Mouse (Mus musculus): ENCODE results near the gene Hist1h3i. TPM values are rescaled to one million over a fixed set of nuclear protein-coding genes. Genes with fewer than 3 reads are reported as not detected.
"Not testable (repeated sequence)": the region's sequence is repeated elsewhere in the genome, so short reads cannot be mapped to it uniquely, and the experiment has no call there.

The Hist1h3i gene
- polyA plus RNA-seq (2012; rRNA removed): 5.8 and 7.4 TPM in 2 replicates

DNA sequence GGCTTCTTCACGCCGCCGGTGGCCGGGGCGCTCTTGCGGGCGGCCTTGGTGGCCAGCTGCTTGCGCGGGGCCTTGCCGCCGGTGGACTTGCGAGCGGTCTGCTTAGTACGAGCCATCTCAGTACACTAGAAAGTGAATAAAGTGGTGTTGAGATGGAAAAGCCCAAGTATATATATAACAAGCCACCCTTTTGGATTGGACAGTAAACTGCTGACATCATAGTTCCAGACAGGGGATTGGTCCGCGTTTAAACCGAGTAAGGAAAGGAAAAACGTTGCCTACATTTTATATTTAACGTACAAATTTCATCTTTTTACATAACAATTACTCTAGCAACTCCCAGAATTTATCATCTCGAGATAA, at the start of gene Hist1h3i:
TSS of gene Hist1h3i (minus strand) at position 116 of the 363 bp plus-strand sequence.
- peak within 1 kb of the TSS; percentile 25; the same call in 1 of the 2 replicates for H3K27ac ChIP-seq (ENCODE audit: control insufficient read depth, insufficient read depth, low read depth, low read length)
- H3K4me1 ChIP-seq (ENCODE audit: control insufficient read depth, insufficient read depth, low read length): peaks cover 17% of the 10 kb centered on the region
- TF ChIP-seq POLR2A (IDR thresholded peaks at IDR 0.05; ENCODE audit: control insufficient read depth, low read depth, low read length) (no peak), CTCF (IDR thresholded peaks at IDR 0.05; ENCODE audit: control insufficient read depth, insufficient read depth, insufficient replicate concordance, low read depth, low read length) (no peak)
- H3K27me3 ChIP-seq (ENCODE audit: control insufficient read depth, insufficient read depth, low read length): peaks cover 2% of the 10 kb centered on the region; the same call in 1 of the 2 replicates
- peak within 1 kb of the TSS; percentile 36 for H3K4me3 ChIP-seq (ENCODE audit: control insufficient read depth, low read depth, low read length)
- no peaks in the 10 kb centered on the region for H3K36me3 ChIP-seq (ENCODE audit: control insufficient read depth, insufficient read depth, low read length)

DNA sequence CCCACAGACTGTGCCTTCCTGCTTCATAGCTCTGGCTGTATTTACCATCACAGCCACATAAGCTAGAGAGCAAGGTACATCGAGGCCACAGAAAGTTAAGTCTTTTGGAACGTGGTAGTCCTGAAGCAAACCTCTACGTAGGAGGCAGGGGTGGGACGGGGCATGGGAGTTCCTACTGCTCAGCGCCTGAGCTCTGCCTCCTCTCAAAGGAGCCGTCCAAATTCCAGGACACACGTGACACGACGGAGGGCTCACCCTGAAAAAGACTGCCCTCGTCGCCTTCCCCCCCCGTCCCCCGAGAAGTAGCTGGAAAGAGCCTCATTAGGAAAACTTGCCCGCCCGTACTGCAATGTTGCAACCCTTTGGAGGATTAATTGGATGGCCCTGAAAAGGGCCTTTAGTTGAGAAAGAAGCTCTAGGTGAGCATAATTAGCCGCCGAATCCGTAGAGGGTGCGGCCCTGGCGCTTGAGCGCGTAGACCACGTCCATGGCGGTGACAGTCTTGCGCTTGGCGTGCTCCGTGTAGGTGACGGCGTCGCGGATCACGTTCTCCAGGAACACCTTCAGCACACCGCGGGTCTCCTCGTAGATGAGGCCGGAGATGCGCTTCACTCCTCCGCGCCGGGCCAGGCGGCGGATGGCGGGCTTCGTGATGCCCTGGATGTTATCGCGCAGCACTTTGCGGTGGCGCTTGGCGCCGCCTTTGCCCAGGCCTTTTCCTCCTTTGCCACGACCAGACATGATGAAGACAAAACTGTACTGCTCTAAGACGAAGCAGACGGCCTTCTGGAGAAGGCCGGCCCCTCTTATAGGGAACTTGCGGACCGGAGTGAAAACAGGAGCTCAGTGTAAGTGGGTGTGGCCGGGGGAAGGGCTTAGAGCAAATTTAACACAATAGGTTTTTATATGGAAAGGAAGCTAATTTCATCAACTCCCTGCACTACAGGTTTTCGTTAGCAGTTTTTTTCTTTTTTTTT, 48.5 kb upstream of the Hist1h3i start, which contains the start of gene Hist1h4n:
TSS of gene Hist1h4n (minus strand) at position 779 of the 977 bp plus-strand sequence.
- not testable (repeated sequence) for H3K27ac ChIP-seq (ENCODE audit: control insufficient read depth, insufficient read depth, low read depth, low read length); H3K27me3 ChIP-seq (ENCODE audit: control insufficient read depth, insufficient read depth, low read length); H3K4me1 ChIP-seq (ENCODE audit: control insufficient read depth, insufficient read depth, low read length); H3K4me3 ChIP-seq (ENCODE audit: control insufficient read depth, low read depth, low read length); H3K36me3 ChIP-seq (ENCODE audit: control insufficient read depth, insufficient read depth, low read length)

- H3K27me3 ChIP-seq (ENCODE audit: control insufficient read depth, insufficient read depth, low read length): no peaks in the 10 kb centered on the region
- H3K36me3 ChIP-seq (ENCODE audit: control insufficient read depth, insufficient read depth, low read length): no peaks in the 10 kb centered on the region
- 0 out of 2 replicates have a peak overlapping the region, but pooled peaks have one; percentile 44 for H3K27ac ChIP-seq (ENCODE audit: control insufficient read depth, insufficient read depth, low read depth, low read length)
- H3K4me1 ChIP-seq (ENCODE audit: control insufficient read depth, insufficient read depth, low read length): no peaks in the 10 kb centered on the region; the same call in 1 of the 2 replicates
- H3K4me3 ChIP-seq (ENCODE audit: control insufficient read depth, low read depth, low read length): no peak overlapping the region
- TF ChIP-seq CTCF (IDR thresholded peaks at IDR 0.05; ENCODE audit: control insufficient read depth, insufficient read depth, insufficient replicate concordance, low read depth, low read length) (no peak), POLR2A (IDR thresholded peaks at IDR 0.05; ENCODE audit: control insufficient read depth, low read depth, low read length) (no peak)
Observed at GRCm38 (mm10) chr13:21830344-21830743, 47.2 kb upstream of the Hist1h3i start.

DNA sequence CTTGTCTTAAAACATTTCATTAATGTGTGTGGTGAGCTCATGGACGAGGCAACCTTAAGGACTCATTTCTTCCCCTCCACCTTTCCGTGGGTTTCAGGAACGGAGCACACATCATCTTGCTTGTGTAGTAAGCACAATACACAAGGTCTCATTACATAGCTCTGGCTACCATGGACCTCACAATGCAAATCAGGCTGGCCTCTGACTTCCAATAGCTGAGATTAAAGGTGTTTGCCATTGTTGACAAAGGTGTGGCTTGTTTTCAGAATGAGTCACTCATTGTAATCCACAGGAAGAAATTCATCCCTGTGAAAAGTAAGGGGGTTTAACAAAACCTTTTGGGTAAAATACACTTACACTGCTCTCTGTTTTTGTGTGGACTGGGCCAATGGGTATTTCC, 45.3 kb upstream of the Hist1h3i start:
- TF ChIP-seq CTCF (IDR thresholded peaks at IDR 0.05; ENCODE audit: control insufficient read depth, insufficient read depth, insufficient replicate concordance, low read depth, low read length) (no peak), POLR2A (IDR thresholded peaks at IDR 0.05; ENCODE audit: control insufficient read depth, low read depth, low read length) (no peak)
- H3K4me1 ChIP-seq (ENCODE audit: control insufficient read depth, insufficient read depth, low read length): no peaks in the 10 kb centered on the region; the same call in 1 of the 2 replicates
- no peaks in the 10 kb centered on the region for H3K36me3 ChIP-seq (ENCODE audit: control insufficient read depth, insufficient read depth, low read length)
- no peaks in the 10 kb centered on the region for H3K27me3 ChIP-seq (ENCODE audit: control insufficient read depth, insufficient read depth, low read length)
- no peak overlapping the region for H3K27ac ChIP-seq (ENCODE audit: control insufficient read depth, insufficient read depth, low read depth, low read length)
- H3K4me3 ChIP-seq (ENCODE audit: control insufficient read depth, low read depth, low read length): no peak overlapping the region

DNA sequence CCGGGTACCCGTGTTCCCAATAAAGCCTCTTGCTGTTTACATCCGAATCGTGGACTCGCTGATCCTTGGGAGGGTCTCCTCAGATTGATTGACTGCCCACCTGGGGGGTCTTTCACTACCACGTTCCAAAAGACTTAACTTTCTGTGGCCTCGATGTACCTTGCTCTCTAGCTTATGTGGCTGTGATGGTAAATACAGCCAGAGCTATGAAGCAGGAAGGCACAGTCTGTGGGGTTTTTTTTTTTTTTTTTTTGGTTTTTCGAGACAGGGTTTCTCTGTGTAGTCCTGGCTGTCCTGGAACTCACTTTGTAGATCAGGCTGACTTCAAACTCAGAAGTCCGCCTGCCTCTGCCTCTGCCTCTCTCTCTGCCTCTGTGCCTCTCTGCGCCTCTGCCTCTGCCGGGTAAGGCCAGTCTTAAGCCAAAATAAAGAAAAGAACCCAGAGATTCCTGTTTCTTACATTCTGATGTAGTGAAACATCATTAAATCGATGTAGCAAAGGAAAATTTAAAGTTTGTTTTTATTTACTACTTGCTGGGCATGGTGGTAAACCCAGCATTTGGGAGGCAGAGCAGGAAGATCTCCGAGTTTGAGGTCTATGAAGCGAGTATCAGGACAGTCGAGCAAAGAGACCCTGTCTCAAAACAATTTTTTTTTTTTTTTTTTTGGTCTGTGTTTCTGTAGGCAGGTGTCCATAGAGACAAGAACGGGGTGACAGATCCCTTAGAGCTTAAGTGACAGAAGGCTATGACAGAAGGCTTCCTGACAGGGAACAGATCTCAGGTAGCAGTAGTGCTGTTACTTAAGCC, 37.1 kb upstream of the Hist1h3i start:
- H3K27me3 ChIP-seq (ENCODE audit: control insufficient read depth, insufficient read depth, low read length); H3K4me1 ChIP-seq (ENCODE audit: control insufficient read depth, insufficient read depth, low read length); H3K36me3 ChIP-seq (ENCODE audit: control insufficient read depth, insufficient read depth, low read length); H3K4me3 ChIP-seq (ENCODE audit: control insufficient read depth, low read depth, low read length); H3K27ac ChIP-seq (ENCODE audit: control insufficient read depth, insufficient read depth, low read depth, low read length): not testable (repeated sequence)

- not testable (repeated sequence) for H3K36me3 ChIP-seq (ENCODE audit: control insufficient read depth, insufficient read depth, low read length); H3K4me1 ChIP-seq (ENCODE audit: control insufficient read depth, insufficient read depth, low read length); H3K27me3 ChIP-seq (ENCODE audit: control insufficient read depth, insufficient read depth, low read length); H3K4me3 ChIP-seq (ENCODE audit: control insufficient read depth, low read depth, low read length); H3K27ac ChIP-seq (ENCODE audit: control insufficient read depth, insufficient read depth, low read depth, low read length)
Observed at GRCm38 (mm10) chr13:21812092-21812491, 28.9 kb upstream of the Hist1h3i start.

- not testable (repeated sequence) for H3K36me3 ChIP-seq (ENCODE audit: control insufficient read depth, insufficient read depth, low read length); H3K27ac ChIP-seq (ENCODE audit: control insufficient read depth, insufficient read depth, low read depth, low read length); H3K4me1 ChIP-seq (ENCODE audit: control insufficient read depth, insufficient read depth, low read length); H3K4me3 ChIP-seq (ENCODE audit: control insufficient read depth, low read depth, low read length); H3K27me3 ChIP-seq (ENCODE audit: control insufficient read depth, insufficient read depth, low read length)
Observed at GRCm38 (mm10) chr13:21811539-21811938, 28.4 kb upstream of the Hist1h3i start, which contains the start of gene Hist1h4m. Hist1h4m (plus strand) TSS chr13:21811746.

DNA sequence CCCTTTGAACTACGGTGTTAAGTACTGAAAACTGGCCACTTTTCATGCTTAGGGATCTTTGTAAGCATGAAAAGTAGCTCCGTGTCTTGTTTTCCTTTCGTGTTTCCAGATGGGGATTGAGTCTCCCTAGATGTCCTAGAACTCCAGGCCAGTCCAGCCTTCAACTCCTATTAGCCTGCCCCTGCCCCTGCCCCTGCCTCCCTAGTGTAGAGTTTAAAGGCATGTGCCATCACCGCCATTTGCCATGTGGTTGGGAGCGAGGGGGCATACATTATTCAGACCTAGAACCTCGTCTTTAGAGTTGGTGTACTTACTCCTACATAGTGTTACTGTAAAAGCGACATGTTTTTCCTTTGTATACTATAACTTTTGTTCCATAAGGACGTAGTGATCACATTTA, 27.9 kb upstream of the Hist1h3i start:
- not testable (repeated sequence) for H3K4me1 ChIP-seq (ENCODE audit: control insufficient read depth, insufficient read depth, low read length); H3K36me3 ChIP-seq (ENCODE audit: control insufficient read depth, insufficient read depth, low read length); H3K4me3 ChIP-seq (ENCODE audit: control insufficient read depth, low read depth, low read length); H3K27ac ChIP-seq (ENCODE audit: control insufficient read depth, insufficient read depth, low read depth, low read length); H3K27me3 ChIP-seq (ENCODE audit: control insufficient read depth, insufficient read depth, low read length)

GRCm38 (mm10) chr13:21810073-21810472, 26.9 kb upstream of the Hist1h3i start, which contains the start of the genes Hist1h2bq and Hist1h2ao:
Hist1h2bq (minus strand) TSS chr13:21810197.
Hist1h2ao (plus strand) TSS chr13:21810465.
- not testable (repeated sequence) for H3K36me3 ChIP-seq (ENCODE audit: control insufficient read depth, insufficient read depth, low read length); H3K4me3 ChIP-seq (ENCODE audit: control insufficient read depth, low read depth, low read length); H3K4me1 ChIP-seq (ENCODE audit: control insufficient read depth, insufficient read depth, low read length); H3K27me3 ChIP-seq (ENCODE audit: control insufficient read depth, insufficient read depth, low read length); H3K27ac ChIP-seq (ENCODE audit: control insufficient read depth, insufficient read depth, low read depth, low read length)

DNA sequence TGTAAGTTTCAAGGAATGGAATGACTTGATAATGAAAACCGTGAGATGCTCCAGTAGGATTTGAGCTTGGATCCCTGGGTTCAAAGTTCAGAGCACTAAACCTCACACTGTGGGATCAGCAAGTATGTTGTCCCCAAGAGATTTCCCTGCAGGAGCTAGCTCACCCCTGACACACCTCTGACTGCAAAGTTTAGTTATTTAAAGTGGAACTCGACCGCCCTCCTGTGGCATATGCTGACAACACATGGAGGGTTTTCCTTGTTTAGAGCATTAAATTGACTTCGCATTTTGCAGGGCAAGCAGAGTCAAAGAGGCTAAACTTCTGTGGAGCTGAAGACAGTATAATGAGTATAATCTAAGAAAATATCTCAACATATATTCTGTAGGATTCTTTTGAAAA, 19.9 kb upstream of the Hist1h3i start:
- H3K27me3 ChIP-seq (ENCODE audit: control insufficient read depth, insufficient read depth, low read length); H3K4me1 ChIP-seq (ENCODE audit: control insufficient read depth, insufficient read depth, low read length); H3K36me3 ChIP-seq (ENCODE audit: control insufficient read depth, insufficient read depth, low read length); H3K27ac ChIP-seq (ENCODE audit: control insufficient read depth, insufficient read depth, low read depth, low read length); H3K4me3 ChIP-seq (ENCODE audit: control insufficient read depth, low read depth, low read length): not testable (repeated sequence)

Measured in testis, adult 2 months (tissue).